Mouse (Mus musculus): ENCODE data around the gene Slc16a1. TPM values are rescaled to one million over a fixed set of nuclear protein-coding genes. Genes with fewer than 3 reads are reported as not detected.
A peak's percentile ranks its signal among the peaks of the same experiment; 100 is the strongest.

The Slc16a1 gene
- total RNA-seq, 1 experiment from 2014 or later = 7.0 TPM

GRCm38 (mm10) chr3:104637427-104638402, 753 bp upstream of the Slc16a1 start:
- peak; percentile 29; the same call in 1 of the 2 replicates for ATAC-seq (replicated peaks; ENCODE audit: insufficient number of reproducible peaks, low FRiP score, low TSS enrichment, poor library complexity, severe bottlenecking)

DNA sequence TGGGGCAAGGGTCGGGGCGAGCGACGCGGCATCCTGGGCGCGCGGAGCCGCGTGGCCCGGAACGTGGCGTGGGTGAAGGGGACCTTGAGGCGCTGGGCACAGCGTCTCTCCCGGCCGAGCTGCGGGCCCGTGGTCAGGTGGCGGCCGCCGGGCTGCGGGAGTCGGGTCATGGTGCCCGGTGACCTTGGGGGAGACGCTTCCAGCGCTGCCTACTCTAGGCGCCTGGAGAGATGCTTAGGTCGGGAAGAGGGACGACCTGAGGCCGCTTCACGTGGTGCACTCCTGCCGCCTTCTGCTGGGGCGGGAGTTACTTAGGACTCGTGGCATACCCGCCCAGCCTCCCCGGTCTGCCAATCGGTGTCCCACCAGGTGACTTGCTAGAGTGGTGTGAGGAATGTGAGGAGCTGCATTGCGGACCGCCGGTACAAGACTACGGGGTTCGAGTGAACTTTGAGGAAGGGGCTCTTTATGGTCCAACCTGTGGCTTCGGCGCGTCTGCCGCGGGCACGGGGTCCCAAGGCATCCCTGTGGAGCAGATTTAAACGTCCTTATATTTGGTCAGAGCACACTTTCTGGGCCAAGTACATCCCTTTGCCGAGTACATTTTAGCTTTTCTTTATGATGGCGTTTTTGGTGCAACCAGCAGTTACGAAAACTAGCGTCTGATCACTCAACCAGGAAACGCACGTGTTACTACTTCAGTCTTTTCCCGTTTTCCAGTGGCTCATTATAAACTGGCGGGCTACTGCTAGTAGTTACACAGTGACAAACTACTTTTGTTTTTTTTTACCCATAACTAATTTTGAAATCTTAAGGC, 672 bp downstream of the Slc16a1 start:
- ATAC-seq (replicated peaks; ENCODE audit: insufficient number of reproducible peaks, low FRiP score, low TSS enrichment, poor library complexity, severe bottlenecking) = peak; percentile 28; the same call in 1 of the 2 replicates

DNA sequence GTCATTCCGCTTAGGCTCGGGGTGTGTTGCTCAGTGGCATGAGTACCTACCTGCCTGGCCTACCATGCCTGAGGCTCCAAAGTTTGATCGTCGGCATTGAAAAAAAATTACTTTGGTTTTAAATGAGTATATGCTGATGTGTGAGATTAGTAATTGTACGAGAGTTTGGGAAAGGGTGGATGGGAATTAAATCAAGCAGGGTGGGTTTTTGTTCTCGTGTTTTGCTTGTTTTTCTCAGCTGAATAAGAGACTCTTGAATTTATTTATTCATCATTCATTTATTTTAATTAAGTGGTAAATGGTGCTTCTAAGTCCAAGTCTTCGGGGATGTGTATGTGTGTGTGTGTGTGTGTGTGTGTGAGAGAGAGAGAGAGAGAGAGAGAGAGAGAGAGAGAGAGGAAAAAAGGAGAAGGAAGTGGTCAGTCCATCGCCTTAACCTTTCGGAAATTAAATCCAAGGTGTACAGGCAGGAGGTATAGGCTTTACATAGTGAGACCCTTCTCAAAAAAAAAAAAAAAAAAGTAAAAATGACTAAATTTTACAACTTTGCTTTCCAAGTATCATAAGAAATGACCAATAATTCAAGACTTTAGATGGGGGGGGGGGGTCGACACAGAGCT, 1.4 kb downstream of the Slc16a1 start:
- no peak for ATAC-seq (replicated peaks; ENCODE audit: insufficient number of reproducible peaks, low FRiP score, low TSS enrichment, poor library complexity, severe bottlenecking)

- no peak for ATAC-seq (replicated peaks; ENCODE audit: insufficient number of reproducible peaks, low FRiP score, low TSS enrichment, poor library complexity, severe bottlenecking)
These were observed 2.4 kb downstream of the Slc16a1 start for GRCm38 (mm10) chr3:104640855-104641254.

GRCm38 (mm10) chr3:104641313-104641712, 2.8 kb downstream of the Slc16a1 start:
- no peak for ATAC-seq (replicated peaks; ENCODE audit: insufficient number of reproducible peaks, low FRiP score, low TSS enrichment, poor library complexity, severe bottlenecking)

GRCm38 (mm10) chr3:104643113-104643512, 4.6 kb downstream of the Slc16a1 start:
- ATAC-seq (replicated peaks; ENCODE audit: insufficient number of reproducible peaks, low FRiP score, low TSS enrichment, poor library complexity, severe bottlenecking) = no peak

GRCm38 (mm10) chr3:104643810-104644270, 5.4 kb downstream of the Slc16a1 start:
- ATAC-seq (replicated peaks; ENCODE audit: insufficient number of reproducible peaks, low FRiP score, low TSS enrichment, poor library complexity, severe bottlenecking) = peak; percentile 81

DNA sequence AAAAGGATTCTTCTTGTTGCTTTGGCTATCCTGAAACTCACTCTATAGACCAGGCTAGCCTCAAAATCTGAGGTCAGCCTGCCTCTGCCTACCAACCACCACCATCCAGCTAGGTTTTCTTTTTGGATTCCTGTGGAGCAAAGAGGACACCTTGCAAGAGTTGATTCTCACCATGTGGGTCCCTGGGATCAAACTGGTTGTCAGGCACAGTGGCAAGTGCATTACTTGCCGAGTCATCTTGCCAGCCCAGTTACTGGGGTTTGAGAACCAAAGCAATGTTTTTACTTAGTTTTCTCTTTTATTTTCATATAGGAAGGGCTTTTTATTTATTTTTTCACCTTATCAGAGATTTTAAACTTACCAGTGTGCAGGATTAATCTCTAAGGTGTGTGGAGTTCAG, 5.9 kb downstream of the Slc16a1 start:
- no peak for ATAC-seq (replicated peaks; ENCODE audit: insufficient number of reproducible peaks, low FRiP score, low TSS enrichment, poor library complexity, severe bottlenecking)

- ATAC-seq (replicated peaks; ENCODE audit: insufficient number of reproducible peaks, low FRiP score, low TSS enrichment, poor library complexity, severe bottlenecking) = no peak
These were observed 15.8 kb downstream of the Slc16a1 start for GRCm38 (mm10) chr3:104654219-104654618.

DNA sequence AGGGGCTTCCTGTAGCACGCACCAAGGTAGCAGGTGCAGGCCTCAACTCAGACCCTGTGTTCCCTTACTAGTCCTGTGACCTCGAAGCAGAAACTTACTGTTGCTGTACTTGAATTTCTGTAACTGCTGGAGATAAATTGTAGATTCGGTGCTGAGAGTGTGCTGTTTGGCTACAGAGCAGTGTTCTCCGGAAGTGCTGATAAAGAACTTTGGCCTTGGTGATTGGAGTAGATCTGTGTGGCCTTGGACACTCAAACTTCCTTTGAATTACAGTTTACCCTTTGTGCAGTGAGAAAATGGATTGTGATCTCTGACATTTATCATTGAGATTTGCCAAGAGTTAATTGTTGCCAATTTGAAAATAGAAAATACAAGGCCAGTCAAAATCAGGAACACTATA, 16.5 kb downstream of the Slc16a1 start:
- no peak for ATAC-seq (replicated peaks; ENCODE audit: insufficient number of reproducible peaks, low FRiP score, low TSS enrichment, poor library complexity, severe bottlenecking)

GRCm38 (mm10) chr3:104658706-104659105, 20.2 kb downstream of the Slc16a1 start:
- ATAC-seq (replicated peaks; ENCODE audit: insufficient number of reproducible peaks, low FRiP score, low TSS enrichment, poor library complexity, severe bottlenecking) = no peak

DNA sequence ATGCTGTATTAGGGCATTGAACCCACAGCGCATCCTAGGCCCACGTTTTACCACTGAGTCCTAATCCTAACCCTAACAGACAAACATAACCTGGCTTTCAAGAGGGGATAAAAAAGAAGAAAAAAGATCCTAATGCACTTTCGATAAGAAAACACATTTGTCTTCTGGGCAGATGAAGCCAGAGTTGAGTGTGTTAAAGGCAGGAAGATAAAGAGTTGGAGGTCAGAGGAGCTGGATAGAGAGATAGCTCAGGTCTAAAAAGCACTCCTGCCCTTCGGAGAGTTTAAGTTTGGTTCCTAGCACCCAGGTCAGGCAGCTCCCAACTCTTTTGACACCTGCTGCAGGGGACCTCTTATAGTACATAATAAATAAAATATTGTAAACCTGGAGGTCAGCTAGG, 21.3 kb downstream of the Slc16a1 start:
- no peak for ATAC-seq (replicated peaks; ENCODE audit: insufficient number of reproducible peaks, low FRiP score, low TSS enrichment, poor library complexity, severe bottlenecking)

DNA sequence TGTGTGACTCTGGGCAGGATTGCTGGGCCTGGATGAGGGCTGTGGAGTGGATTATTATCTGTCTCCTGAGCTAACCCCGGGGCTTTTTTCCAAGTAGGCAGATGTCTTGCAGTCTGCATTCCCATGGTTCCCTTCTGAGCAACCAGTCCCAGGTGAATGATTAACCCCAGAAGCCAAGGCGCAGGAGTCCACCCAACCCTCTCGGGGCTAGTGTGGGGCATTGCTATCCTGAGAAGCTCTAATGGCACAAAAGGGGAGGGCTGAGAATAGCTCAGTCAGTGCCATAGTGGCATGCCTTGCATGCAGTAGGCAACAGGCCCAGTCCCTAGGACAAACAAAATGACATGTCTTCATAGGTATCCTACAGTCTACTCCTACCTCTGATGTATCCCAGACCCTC, 22.1 kb downstream of the Slc16a1 start:
- ATAC-seq (replicated peaks; ENCODE audit: insufficient number of reproducible peaks, low FRiP score, low TSS enrichment, poor library complexity, severe bottlenecking) = no peak

- ATAC-seq (replicated peaks; ENCODE audit: insufficient number of reproducible peaks, low FRiP score, low TSS enrichment, poor library complexity, severe bottlenecking) = no peak
These were observed 23.5 kb downstream of the Slc16a1 start for GRCm38 (mm10) chr3:104662007-104662406.

GRCm38 (mm10) chr3:104662926-104663325, 24.5 kb downstream of the Slc16a1 start:
- no peak for ATAC-seq (replicated peaks; ENCODE audit: insufficient number of reproducible peaks, low FRiP score, low TSS enrichment, poor library complexity, severe bottlenecking)

DNA sequence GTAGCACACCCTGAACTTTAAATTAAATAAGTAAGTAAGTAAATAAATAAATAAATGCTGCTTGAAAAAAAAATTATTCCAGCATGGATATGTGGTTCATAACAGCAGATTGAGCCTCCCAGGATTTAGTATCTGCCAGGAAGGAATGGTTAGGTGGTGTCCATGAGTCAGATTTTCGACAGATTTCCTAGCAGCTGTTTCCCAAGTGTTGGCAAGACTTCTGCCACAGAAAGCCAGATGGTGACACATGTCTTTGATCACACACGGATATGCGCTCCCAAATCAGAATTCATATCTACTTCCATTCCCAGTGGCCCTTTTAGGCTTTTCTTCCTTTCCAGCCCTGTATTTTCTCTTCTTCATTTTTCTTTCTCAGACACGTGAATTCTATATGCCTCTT, 28.5 kb downstream of the Slc16a1 start:
- no peak for ATAC-seq (replicated peaks; ENCODE audit: insufficient number of reproducible peaks, low FRiP score, low TSS enrichment, poor library complexity, severe bottlenecking)

DNA sequence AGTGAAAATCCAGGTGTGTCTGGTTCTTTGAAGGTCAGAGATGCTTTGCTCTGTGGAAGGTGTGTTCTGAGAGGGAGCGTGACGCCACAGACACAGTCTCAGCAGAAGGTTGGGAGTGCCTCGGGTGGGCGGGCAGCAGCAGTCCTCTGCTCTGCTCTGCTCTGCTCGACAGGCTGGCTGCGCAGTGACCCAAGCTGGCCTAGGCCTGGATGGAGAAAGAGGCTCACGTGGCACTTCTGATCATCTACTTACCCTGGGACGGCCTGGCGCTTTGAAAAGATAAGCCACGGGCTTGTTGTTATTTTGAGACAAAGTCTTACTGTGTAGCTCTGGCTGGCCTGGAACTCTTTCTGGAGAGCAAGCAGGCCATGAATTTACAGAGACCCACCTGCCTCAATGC, 29.0 kb downstream of the Slc16a1 start:
- no peak for ATAC-seq (replicated peaks; ENCODE audit: insufficient number of reproducible peaks, low FRiP score, low TSS enrichment, poor library complexity, severe bottlenecking)

- ATAC-seq (replicated peaks; ENCODE audit: insufficient number of reproducible peaks, low FRiP score, low TSS enrichment, poor library complexity, severe bottlenecking) = no peak
These were observed 30.5 kb downstream of the Slc16a1 start for GRCm38 (mm10) chr3:104668989-104669388.

GRCm38 (mm10) chr3:104669856-104670182, 31.4 kb downstream of the Slc16a1 start:
- ATAC-seq (replicated peaks; ENCODE audit: insufficient number of reproducible peaks, low FRiP score, low TSS enrichment, poor library complexity, severe bottlenecking) = no peak
